Mouse (Mus musculus): Measurements from ENCODE around the gene Clcn3. TPM values are rescaled to one million over a fixed set of nuclear protein-coding genes. Genes with fewer than 3 reads are reported as not detected.

Clcn3 gene
- total RNA-seq, 4 experiments from 2014 or later: 34.5 to 37.8 (median 35.6) TPM

DNA sequence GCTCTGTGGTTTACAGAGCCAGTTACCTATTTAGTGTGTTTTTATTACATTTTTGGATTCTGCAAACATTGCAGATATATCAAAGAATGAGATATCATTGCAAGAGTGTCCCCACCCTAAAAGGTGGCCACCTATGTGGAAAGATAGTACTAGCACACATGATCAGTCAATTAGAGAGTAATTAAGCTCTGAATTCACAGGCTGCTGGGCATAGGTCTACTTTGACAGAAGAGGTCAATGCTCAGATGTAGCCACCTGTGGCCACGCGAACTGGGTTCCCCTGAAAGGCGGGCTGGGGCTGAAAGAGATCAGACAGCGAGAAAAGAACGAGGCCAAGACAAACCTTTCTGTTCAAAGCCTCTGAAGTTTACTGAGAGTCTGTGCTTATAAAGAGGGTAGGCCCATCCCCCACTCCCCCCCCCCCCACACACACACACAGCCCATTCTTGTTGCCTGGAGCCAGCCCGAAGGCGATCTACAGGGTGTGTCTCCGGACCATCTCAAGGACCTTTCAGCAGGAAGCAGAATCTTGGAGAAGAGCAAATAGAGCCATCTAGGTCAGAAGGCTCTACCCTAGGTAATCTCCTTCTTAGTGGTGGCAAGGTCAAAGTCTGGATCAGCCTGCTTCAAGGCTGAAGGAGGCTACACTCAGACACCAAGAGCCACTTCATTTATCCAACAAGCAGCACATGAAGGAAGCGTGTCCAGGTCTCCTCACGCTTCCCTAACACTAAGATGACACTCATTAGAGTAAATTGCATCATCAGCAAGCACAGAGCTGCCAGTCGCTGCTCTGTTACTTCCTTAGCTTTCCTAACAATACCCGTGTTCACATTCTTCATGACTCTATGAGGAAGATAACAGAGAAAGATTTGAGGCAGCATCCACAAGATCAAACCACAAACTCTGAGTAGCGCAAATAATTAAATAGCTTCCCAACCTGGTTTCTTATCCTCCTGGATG is 112.6 kb downstream of the Clcn3 start:
- DNase-seq (ENCODE audit: low spot score in 2 of 2): no peak

DNA sequence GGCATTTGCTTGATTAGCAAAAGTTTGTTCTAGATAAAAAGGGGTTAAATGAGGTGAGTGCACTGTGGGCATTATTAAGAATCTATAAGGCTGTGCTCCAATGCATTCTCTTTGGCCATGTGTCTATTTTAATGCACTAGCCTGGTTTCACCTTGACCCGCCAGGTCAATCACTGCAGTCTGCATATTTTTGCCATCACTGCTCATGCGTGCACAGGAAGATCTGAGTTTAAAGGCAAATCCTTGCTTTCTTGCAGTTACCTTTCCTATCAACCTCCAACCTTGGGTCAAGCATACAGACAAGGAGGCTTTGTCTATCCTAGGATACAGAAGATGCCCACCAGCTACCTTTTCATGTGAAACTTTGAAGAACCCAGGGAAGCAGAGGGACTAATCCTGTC is 113.3 kb downstream of the Clcn3 start:
- DNase-seq (ENCODE audit: low spot score in 2 of 2): no peak

DNA sequence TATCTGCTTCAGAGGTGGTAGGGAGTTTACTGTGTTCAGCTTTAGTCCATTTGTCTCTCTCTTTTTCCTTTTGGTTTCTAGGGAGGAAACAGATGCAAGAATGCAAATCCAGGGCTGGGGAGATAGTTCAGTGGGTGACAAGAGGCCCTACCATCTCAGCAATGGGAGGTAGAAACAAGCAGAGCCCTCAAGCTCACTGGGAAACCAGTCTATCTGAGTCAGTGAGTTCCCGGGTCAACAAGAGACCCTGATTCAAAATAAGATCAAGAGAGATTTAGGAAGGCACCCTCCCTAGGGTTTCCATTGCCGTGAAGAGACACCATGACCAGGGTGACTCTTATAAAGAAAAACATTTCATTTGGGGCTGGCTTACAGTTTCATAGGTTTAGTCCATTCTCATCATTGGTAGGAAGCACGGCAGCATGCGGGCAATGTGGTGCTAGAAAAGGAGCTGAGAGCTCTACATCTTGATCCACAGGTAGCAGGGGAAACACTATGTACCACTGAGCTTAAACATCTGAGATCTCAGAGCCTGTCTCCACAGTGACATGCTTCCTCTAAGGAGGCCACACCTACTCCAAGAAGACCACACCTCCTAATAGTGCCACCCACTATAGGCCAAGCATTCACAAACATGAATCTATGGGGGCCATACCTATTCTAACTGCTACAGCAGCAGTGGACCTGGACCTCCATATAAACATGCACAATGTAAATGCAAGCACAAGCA is 114.7 kb downstream of the Clcn3 start:
- DNase-seq (ENCODE audit: low spot score in 2 of 2): no peak

DNA sequence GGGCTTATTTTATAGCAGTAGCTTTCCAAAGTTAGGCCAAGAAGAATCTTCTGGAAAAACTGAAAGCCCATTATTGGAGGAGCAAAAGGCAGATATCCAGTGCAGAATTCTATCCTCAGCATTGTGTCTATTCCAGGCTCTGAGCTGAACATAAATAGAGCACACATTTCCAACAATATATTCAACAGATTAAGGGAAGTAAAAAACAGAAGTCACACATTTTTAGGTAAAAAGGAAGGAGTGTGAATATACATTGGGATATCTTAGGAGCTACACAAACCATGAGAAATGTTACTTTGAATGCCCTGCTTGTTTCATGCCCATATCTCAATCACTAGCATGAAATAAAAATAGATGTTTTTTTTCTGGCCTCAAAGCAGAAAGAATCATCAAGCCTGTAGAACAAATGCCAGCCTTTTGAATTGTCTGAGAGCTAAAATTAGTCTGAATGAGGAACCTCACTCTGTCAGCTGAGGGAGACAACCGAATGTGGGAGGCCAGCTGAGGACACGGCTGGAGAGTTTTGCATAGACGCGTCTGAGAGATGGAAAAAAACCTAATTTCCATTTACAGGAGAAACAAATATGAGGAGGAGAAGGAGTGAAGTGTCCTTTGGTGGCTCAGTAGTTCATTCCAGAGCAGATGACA is 115.5 kb downstream of the Clcn3 start:
- no peak for DNase-seq (ENCODE audit: low spot score in 2 of 2)

DNA sequence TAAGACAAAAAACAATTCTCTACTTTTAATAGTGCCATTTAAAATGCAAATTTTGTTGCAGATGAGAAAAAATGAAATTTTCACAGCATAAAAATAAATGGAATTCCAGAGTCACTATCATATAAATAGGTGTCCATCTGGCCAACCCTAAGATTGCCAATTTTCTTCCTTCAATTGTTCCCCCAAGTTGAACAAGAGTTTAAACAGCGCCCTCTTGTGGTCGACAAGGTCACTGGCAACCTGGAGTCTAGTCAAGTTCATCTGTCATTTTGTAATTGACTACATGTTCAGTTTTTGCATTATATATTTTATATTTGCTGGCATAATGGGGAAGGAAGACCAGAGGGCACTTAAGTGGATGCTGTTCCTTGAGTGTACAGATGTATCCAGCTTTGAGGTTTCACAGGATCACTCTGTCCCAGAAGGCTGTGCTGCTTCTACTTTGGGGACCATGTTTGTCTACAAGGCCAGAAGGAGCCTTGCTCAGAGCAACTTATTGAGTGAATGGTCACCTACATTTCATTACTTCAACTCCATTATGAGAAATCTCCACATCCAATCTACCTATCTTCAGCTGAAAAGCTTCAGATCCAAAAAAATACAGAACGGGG is 117.5 kb downstream of the Clcn3 start:
- no peak for DNase-seq (ENCODE audit: low spot score in 2 of 2)

DNA sequence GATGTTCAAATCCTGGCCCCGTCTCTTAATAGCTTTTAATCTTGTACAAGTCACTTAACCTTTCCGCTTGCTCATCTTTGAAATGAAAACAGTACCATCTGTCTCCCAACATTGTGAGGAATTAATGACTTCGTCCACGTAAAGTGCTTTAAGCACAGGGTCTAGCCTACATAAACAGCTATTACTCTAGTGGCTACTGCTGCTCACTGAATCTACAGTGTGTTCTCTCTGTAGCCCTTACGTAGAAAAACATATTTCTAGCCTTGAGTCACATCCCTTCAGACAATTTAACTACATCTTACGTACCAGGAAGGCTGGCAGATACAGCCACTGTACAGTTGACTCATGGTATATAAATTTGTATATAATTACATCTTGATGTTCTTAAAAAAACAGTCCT is 118.2 kb downstream of the Clcn3 start:
- no peak for DNase-seq (ENCODE audit: low spot score in 2 of 2)

DNA sequence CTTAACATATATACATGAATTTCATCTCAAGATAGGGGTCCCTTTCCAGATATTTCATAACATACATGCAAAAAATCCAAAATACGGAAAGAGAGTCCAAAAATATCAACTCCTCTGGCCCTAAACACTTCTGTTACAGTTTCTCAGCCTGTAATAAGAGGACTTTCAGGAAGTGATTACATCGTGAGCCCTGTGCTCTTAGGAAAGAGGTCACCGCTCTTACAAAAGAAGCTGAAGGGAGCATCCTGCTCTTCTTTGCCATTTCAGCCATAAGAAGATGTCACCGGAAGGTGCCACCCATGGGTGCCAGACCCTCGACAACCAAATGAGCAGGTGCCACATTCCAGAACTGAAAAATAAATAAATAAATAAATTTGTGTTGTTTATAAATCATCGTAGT is 121.3 kb downstream of the Clcn3 start:
- DNase-seq (ENCODE audit: low spot score in 2 of 2): no peak

DNA sequence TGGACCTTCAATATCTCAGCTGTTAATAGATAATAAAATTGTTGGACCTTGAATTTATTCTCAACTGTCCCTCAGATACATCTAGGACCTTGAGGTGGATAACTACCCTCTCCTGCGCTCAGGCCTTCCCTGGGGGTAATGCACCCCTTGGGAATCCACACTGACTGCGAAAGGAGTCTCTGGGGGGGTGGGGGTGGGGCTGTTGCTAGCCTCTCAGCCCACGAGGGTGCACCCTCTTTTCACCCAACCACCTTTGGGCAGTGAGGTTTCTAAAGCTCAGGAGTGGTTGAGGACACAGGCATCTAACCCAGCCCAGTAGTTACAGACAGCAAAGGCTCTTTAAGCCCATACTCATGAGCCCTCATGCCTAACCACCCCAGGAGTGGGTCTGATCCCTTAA is 122.4 kb downstream of the Clcn3 start:
- DNase-seq (ENCODE audit: low spot score in 2 of 2): no peak

Other genes starting within 250 kb of the Clcn3 start
- 1 to 10 TPM; 6.0 to 6.8 (median 6.7) TPM for gene Hpf1, start 92.9 kb downstream of the Clcn3 start, total RNA-seq (2022)
- gene Nek1, start 9.9 kb upstream of the Clcn3 start, total RNA-seq (2022): 1 to 10 TPM; 2.7 to 4.8 (median 3.7) TPM
- gene Sh3rf1, start 240.6 kb upstream of the Clcn3 start, total RNA-seq (2022): 1 to 10 TPM; 1.3 to 1.8 (median 1.4) TPM

Measured in gastrocnemius, adult 8-10 months (tissue).